Mouse (Mus musculus): ENCODE measurements at regions not wholly inside any gene's neighbourhood (a gene's known extent, or its start where the extent isn't known, plus 50 kb on each side); places are given as distances from the start of the nearest gene placed in this dataset.

DNA sequence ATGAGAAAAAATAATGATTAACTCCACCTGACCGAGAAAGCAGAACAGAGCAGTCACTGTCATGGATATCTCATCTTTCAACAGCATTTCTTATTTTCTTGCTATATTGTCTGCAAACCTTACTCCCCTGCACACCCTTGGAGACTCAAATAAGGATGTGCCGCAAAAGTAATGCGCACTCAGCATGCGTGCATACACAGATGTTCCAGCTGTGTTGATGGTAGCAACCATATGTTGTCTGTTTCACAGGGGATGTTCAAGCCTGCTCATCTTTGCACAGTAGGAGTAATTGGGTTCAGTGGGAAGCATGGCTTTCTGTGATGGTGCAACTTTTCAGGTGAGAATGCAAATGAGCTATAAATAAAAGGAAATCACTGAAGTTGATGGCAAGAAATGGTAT, 1182.9 kb upstream of the Manea start:
- Histone ChIP-seq H3K27ac (ENCODE audit: low read depth, low read length) (no peak overlapping the region), H3K27me3 (replicated peaks; ENCODE audit: control insufficient read depth, insufficient read depth, low read length) (no peaks in the 10 kb centered on the region), H3K9me3 (ENCODE audit: control insufficient read depth, low read length) (no peaks in the 10 kb centered on the region), H3K4me3 (ENCODE audit: low read length) (no peak overlapping the region), H3K4me1 (ENCODE audit: control insufficient read depth, insufficient read depth, low read depth, low read length) (no peaks in the 10 kb centered on the region), H3K36me3 (ENCODE audit: control insufficient read depth, insufficient read depth, low read length) (no peaks in the 10 kb centered on the region), H3K9ac (ENCODE audit: low read depth, low read length) (no peak overlapping the region), H3K4me2 (ENCODE audit: low read length) (no peak overlapping the region)
- peak; percentile 63; the same call in 1 of the 2 replicates for ATAC-seq
- 70% methylated on average over 4 of the region's 4 CpGs for WGBS

DNA sequence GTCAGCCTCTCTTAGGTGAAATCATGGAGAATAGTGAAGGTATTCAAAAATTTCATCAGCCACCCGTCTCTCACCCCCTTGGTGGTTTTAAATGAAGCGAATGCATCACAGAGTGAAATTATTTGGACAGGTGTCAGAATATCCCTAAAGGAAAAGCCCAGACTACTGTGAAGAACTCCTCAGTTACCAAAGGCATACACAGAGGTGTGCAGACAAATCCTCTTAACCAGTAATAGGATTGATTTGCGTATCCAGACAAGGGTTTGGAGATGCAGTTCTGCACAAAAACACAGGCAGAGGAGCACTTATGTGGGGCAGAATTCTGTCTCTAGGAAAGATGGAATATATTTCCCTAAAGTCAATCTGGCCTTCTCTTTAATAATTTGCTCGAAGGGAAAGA, 1173.6 kb upstream of the Manea start:
- Histone ChIP-seq H3K27me3 (replicated peaks; ENCODE audit: control insufficient read depth, insufficient read depth, low read length) (no peaks in the 10 kb centered on the region), H3K9ac (ENCODE audit: low read depth, low read length) (no peak overlapping the region), H3K9me3 (ENCODE audit: control insufficient read depth, low read length) (no peaks in the 10 kb centered on the region), H3K4me3 (ENCODE audit: low read length) (no peak overlapping the region), H3K4me1 (ENCODE audit: control insufficient read depth, insufficient read depth, low read depth, low read length) (no peaks in the 10 kb centered on the region), H3K27ac (ENCODE audit: low read depth, low read length) (no peak overlapping the region), H3K4me2 (ENCODE audit: low read length) (no peak overlapping the region), H3K36me3 (ENCODE audit: control insufficient read depth, insufficient read depth, low read length) (no peaks in the 10 kb centered on the region)
- WGBS = 84% methylated on average over 4 of the region's 4 CpGs
- ATAC-seq = no peak

GRCm38 (mm10) chr4:27504829-27505804, 1158.4 kb upstream of the Manea start:
- H3K36me3 ChIP-seq (ENCODE audit: control insufficient read depth, insufficient read depth, low read length) = no peaks in the 10 kb centered on the region
- no peak overlapping the region for H3K4me3 ChIP-seq (ENCODE audit: low read length)
- H3K27ac ChIP-seq (ENCODE audit: low read depth, low read length) = peak overlapping the region; percentile 8; the same call in 1 of the 2 replicates
- H3K9ac ChIP-seq (ENCODE audit: low read depth, low read length) = no peak overlapping the region
- ATAC-seq = peak; percentile 91
- no peaks in the 10 kb centered on the region for H3K9me3 ChIP-seq (ENCODE audit: control insufficient read depth, low read length)
- peaks cover 3% of the 10 kb centered on the region for H3K4me1 ChIP-seq (ENCODE audit: control insufficient read depth, insufficient read depth, low read depth, low read length)
- no peaks in the 10 kb centered on the region for H3K27me3 ChIP-seq (replicated peaks; ENCODE audit: control insufficient read depth, insufficient read depth, low read length)
- 43% methylated on average over 14 of the region's 14 CpGs for WGBS
- peak overlapping the region; percentile 17; the same call in 1 of the 2 replicates for H3K4me2 ChIP-seq (ENCODE audit: low read length)

DNA sequence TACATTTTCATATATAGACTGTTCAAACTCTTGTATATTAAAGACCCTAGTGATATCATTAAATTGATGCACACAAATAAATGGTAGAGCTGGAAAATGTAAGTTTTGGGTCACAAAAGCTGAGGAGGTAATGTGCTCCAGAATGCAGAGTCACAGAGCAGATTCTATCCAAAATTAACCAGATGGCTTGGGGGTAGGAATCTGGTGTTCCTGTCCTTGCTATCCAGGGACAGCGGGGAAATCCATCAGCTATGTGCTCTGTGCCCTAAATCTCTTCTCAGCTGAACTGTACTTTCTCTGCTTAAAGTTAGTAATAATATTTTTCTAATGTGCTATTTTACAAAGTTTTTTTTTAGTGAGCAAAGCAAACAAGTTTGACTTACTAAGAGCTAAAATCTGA, 1151.2 kb upstream of the Manea start:
- no peaks in the 10 kb centered on the region for H3K36me3 ChIP-seq (ENCODE audit: control insufficient read depth, insufficient read depth, low read length)
- no peak overlapping the region for H3K27ac ChIP-seq (ENCODE audit: low read depth, low read length)
- no peaks in the 10 kb centered on the region for H3K9me3 ChIP-seq (ENCODE audit: control insufficient read depth, low read length)
- H3K4me2 ChIP-seq (ENCODE audit: low read length) = no peak overlapping the region
- ATAC-seq = no peak
- H3K4me1 ChIP-seq (ENCODE audit: control insufficient read depth, insufficient read depth, low read depth, low read length) = no peaks in the 10 kb centered on the region
- no peak overlapping the region for H3K4me3 ChIP-seq (ENCODE audit: low read length)
- WGBS = 76% methylated on average over 1 of the region's 1 CpGs
- no peak overlapping the region for H3K9ac ChIP-seq (ENCODE audit: low read depth, low read length)
- no peaks in the 10 kb centered on the region for H3K27me3 ChIP-seq (replicated peaks; ENCODE audit: control insufficient read depth, insufficient read depth, low read length)

DNA sequence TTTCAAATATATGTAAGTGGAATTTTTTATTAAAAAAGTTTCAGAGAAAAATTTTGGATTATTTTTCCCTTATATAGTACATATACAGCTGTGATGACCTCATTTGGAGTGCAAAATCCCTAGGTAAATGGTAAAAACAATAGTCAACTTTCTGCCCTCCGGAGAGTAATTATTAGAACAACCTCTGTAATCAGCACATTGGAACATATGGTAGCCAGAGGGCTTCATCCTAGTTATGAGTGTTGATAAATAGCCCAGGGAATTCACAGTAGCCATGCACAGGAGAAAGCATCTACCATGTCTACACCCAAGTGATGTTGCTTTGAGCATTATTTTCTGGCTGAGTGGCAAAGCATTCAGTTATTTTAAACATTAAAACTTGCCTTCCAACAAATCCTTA, 1150.6 kb upstream of the Manea start:
- Histone ChIP-seq H3K9ac (ENCODE audit: low read depth, low read length) (no peak overlapping the region), H3K27ac (ENCODE audit: low read depth, low read length) (no peak overlapping the region), H3K4me2 (ENCODE audit: low read length) (no peak overlapping the region), H3K27me3 (replicated peaks; ENCODE audit: control insufficient read depth, insufficient read depth, low read length) (no peaks in the 10 kb centered on the region), H3K36me3 (ENCODE audit: control insufficient read depth, insufficient read depth, low read length) (no peaks in the 10 kb centered on the region), H3K9me3 (ENCODE audit: control insufficient read depth, low read length) (no peaks in the 10 kb centered on the region), H3K4me3 (ENCODE audit: low read length) (no peak overlapping the region), H3K4me1 (ENCODE audit: control insufficient read depth, insufficient read depth, low read depth, low read length) (no peaks in the 10 kb centered on the region)
- WGBS = 80% methylated on average over 1 of the region's 1 CpGs
- no peak for ATAC-seq

GRCm38 (mm10) chr4:27491312-27491711, 1144.6 kb upstream of the Manea start:
- no peak overlapping the region for H3K27ac ChIP-seq (ENCODE audit: low read depth, low read length)
- H3K4me2 ChIP-seq (ENCODE audit: low read length) = no peak overlapping the region
- no peaks in the 10 kb centered on the region for H3K4me1 ChIP-seq (ENCODE audit: control insufficient read depth, insufficient read depth, low read depth, low read length)
- H3K27me3 ChIP-seq (replicated peaks; ENCODE audit: control insufficient read depth, insufficient read depth, low read length) = no peaks in the 10 kb centered on the region
- no peak for ATAC-seq
- WGBS = 92% methylated on average over 2 of the region's 2 CpGs
- no peak overlapping the region for H3K4me3 ChIP-seq (ENCODE audit: low read length)
- H3K36me3 ChIP-seq (ENCODE audit: control insufficient read depth, insufficient read depth, low read length) = no peaks in the 10 kb centered on the region
- no peak overlapping the region for H3K9ac ChIP-seq (ENCODE audit: low read depth, low read length)
- no peaks in the 10 kb centered on the region for H3K9me3 ChIP-seq (ENCODE audit: control insufficient read depth, low read length)

- Histone ChIP-seq H3K4me3 (ENCODE audit: low read length) (no peak overlapping the region), H3K9me3 (ENCODE audit: control insufficient read depth, low read length) (no peaks in the 10 kb centered on the region), H3K9ac (ENCODE audit: low read depth, low read length) (no peak overlapping the region), H3K4me2 (ENCODE audit: low read length) (no peak overlapping the region), H3K27ac (ENCODE audit: low read depth, low read length) (no peak overlapping the region), H3K4me1 (ENCODE audit: control insufficient read depth, insufficient read depth, low read depth, low read length) (no peaks in the 10 kb centered on the region), H3K36me3 (ENCODE audit: control insufficient read depth, insufficient read depth, low read length) (no peaks in the 10 kb centered on the region), H3K27me3 (replicated peaks; ENCODE audit: control insufficient read depth, insufficient read depth, low read length) (no peaks in the 10 kb centered on the region)
- no peak for ATAC-seq
- WGBS = 91% methylated on average over 4 of the region's 4 CpGs
These were observed 1103.2 kb upstream of the Manea start for GRCm38 (mm10) chr4:27449901-27450300.

DNA sequence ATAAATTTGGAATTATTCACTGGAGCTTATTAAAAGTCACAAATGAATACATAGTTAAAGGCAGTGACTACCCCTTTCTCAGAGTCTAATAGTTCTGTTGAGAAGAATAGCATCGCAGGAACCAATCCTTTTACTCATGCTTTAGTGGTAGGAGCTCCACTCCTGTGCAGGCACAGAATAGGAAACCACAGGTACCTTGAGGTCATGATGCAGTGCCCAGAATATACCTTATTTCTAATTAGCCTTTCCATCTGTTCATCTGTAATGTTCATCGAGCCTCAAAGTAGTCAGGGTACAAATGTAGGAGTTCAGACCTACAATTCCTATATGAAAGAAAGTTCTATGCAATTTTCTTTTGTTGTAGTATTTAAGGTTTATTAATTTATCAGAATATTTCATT, 1099.6 kb upstream of the Manea start:
- H3K4me1 ChIP-seq (ENCODE audit: control insufficient read depth, insufficient read depth, low read depth, low read length) = no peaks in the 10 kb centered on the region
- ATAC-seq = no peak
- WGBS = 95% methylated on average over 2 of the region's 2 CpGs

GRCm38 (mm10) chr4:27429210-27429789, 1082.6 kb upstream of the Manea start:
- no peaks in the 10 kb centered on the region for H3K27me3 ChIP-seq (replicated peaks; ENCODE audit: control insufficient read depth, insufficient read depth, low read length)
- no peak overlapping the region for H3K9ac ChIP-seq (ENCODE audit: low read depth, low read length)
- H3K4me2 ChIP-seq (ENCODE audit: low read length) = no peak overlapping the region
- no peaks in the 10 kb centered on the region for H3K4me1 ChIP-seq (ENCODE audit: control insufficient read depth, insufficient read depth, low read depth, low read length)
- no peaks in the 10 kb centered on the region for H3K9me3 ChIP-seq (ENCODE audit: control insufficient read depth, low read length)
- H3K27ac ChIP-seq (ENCODE audit: low read depth, low read length) = no peak overlapping the region
- no peaks in the 10 kb centered on the region for H3K36me3 ChIP-seq (ENCODE audit: control insufficient read depth, insufficient read depth, low read length)
- no peak overlapping the region for H3K4me3 ChIP-seq (ENCODE audit: low read length)
- ATAC-seq = peak; percentile 70
- 45% methylated on average over 5 of the region's 5 CpGs for WGBS

More for the DNA sequence above, 1099.6 kb upstream of the Manea start:
- Histone ChIP-seq H3K4me3 (ENCODE audit: low read length) (no peak overlapping the region), H3K9me3 (ENCODE audit: control insufficient read depth, low read length) (no peaks in the 10 kb centered on the region), H3K27ac (ENCODE audit: low read depth, low read length) (no peak overlapping the region), H3K9ac (ENCODE audit: low read depth, low read length) (no peak overlapping the region), H3K27me3 (replicated peaks; ENCODE audit: control insufficient read depth, insufficient read depth, low read length) (no peaks in the 10 kb centered on the region), H3K36me3 (ENCODE audit: control insufficient read depth, insufficient read depth, low read length) (no peaks in the 10 kb centered on the region), H3K4me2 (ENCODE audit: low read length) (no peak overlapping the region)
